Mouse (Mus musculus): ENCODE data around the gene Kcnt2.
A peak's percentile ranks its signal among the peaks of the same experiment; 100 is the strongest.

Gene Kcnt2

DNA sequence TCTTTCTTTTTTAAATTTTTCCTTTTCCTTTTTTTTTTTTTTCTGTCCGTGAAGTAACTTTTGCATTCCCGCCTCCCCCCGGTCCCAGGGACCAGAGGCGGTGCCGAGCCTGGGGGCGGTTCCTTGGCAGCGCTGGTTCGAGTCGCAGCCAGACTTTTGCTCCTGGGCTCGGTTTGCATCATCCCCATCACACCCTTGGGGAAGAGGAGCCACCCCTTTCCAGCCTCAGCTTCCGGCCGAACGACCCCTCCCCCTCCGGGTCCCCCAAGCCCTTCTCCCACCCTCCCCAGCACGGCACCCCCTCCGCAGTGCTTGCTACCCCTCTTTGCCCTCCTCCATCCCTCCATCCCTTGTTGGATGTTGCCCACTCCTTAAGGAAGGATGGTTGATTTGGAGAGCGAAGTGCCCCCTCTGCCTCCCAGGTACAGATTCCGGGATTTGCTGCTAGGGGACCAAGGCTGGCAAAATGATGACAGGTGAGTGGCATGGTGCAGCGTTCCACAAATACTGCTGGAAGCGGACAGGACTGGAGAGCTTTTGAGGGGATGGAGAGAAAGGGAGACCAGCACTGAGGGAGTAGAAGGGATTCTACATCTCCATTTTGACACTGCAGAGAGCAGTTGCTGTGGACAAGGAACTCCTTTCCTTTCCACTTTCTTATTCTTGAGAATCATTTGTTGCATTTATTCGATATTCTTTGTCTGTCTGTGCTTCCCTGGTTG lies at the start of gene Kcnt2:
Gene Kcnt2, plus strand, starts transcription at position 283 of the 722 bp plus-strand sequence.
- DNase-seq (ENCODE audit: low spot score) = peak; percentile 19

DNA sequence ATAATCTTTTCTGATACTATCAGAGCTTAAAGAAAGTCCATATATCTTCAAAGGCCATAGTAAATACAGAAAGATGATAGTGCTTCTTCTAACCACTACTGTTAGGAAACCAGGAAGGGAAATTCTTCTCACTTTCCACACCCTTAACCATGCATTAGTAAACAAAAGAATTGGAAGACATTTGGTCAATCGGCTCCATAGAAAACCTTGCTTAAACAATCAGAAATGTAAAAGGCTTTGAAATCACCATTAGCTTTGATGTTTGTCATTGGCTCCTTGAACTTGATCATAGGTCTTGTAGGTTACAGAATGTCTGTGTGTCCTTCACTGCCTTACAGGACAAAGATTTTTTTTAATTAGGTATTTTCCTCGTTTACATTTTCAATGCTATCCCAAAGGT lies 40.6 kb upstream of the Kcnt2 start:
- no peak for DNase-seq (ENCODE audit: low spot score)

DNA sequence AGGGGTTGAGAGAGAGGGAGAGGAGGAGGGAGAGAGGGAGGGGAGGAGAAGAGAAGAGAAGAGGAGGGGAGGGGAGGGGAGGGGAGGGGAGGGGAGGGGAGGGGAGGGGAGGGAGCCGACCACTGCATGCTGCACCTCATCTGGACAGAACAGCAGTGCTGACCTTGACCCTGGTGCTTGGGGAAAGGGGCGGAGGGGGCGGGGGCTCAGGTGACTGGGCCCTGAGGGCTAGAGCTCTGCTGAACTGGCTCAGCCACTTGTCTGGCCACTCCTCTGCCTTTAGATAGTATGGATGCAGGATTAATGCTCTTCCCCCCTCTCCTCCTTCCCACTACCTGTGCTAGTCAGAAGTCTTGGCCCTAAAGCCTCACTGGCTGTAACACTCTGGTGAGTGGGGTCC lies 20.7 kb upstream of the Kcnt2 start:
- DNase-seq (ENCODE audit: low spot score) = no peak

DNA sequence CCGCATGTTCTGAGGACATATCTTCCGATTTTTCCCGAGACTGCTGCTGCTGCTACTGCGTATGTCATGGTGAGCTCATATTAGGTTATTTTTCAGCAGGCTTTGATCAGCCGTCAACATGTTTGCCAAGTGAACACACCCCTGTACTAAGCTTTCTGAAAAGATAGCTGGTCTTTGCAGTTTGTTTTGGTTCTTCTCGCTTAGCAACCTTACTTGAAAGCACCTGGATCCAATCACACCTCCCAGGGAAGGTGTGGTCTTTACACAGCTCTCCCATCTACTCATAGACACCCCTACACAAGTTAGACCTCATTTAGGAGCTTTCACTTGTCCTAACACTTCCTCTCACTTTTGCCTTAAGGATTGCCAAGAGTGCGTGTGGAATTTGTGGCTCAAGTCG lies 19.3 kb upstream of the Kcnt2 start:
- no peak for DNase-seq (ENCODE audit: low spot score)

DNA sequence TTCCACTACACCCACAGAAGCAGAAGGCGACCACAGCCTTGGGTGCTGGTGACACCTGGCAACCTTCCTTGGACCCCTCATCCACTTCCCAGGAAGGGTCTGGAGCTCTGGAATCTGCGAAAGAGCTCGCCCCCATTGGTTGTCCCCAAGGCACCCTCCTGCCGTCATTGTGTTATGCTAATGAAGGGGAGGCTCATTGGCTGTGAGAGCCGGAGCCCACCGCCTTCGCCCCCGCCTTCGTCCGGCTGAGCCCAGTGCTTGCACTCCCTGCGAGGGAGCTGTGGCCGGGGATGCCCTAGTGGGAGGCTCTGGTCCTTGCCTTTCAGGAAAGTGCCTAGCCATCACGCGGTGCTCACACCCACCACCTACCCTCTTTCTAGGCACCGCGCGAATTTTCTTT lies 493 bp upstream of the Kcnt2 start:
- no peak for DNase-seq (ENCODE audit: low spot score)

DNA sequence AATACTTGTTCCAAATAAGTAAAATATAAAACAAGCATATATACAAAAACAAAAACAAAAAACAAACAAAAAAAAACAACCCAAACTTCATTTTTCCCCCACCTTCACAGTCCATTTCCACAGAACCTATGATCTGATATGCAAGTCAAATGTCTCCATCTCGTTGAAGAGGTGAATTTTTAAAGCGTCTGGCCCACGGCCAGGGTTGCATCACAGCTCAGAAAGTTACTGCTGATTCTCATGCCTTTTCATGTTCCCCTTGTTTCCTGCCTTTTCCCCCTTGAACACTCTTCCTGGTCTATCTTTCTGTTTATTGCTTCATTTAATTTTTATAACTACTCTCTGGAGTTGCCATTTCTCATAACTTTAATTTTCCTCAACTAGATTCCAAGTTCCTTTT lies 18.7 kb downstream of the Kcnt2 start:
- DNase-seq (ENCODE audit: low spot score) = no peak

DNA sequence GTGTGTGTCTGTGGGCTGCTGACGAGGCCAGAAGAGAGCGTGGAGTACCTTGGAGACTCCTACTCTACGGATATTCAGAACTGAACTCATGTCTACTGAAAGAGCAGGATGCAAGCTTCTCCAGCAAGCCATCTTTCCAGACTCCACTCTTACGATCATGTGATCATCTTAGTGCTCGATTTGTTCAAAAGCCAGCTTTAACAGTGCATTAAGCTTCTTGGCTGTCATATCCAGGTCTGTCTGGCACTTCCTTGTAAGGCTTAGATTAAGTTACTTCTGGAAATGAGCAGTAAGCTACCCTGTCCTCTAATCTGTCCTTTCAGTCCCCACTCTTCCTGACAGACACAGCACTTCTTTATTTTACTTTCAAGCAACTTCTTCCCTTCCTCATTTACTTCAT lies 20.1 kb downstream of the Kcnt2 start:
- no peak for DNase-seq (ENCODE audit: low spot score)

DNA sequence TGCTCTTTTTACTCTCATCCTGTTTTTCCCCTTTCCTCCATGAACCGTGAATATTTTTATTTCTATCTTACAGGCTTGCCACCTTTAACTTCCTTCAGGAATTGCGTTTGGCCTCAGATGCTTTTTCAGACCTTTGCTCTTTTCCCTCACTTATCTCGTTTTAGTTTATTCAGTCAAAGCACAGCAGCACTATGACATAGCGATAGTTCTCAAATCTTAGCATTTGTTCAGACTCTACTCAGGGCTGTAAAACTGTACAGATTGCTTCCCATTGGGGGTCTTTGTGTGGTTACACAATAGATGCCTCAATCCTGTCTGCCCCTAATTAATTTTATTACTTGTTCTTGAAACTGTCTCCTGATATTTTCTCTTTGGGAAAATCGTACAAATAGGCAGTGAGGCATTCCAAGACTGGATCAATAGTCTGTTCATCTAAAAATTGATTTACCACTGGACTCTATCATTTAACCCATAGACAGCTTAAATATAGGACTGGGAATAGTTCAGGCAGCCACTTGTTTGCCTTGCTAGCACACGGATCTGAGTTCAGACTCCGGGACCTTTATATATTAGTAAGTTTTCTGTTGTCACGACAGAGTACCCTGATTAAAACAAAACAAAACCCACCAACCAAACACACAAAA lies 20.8 kb downstream of the Kcnt2 start:
- DNase-seq (ENCODE audit: low spot score) = no peak

DNA sequence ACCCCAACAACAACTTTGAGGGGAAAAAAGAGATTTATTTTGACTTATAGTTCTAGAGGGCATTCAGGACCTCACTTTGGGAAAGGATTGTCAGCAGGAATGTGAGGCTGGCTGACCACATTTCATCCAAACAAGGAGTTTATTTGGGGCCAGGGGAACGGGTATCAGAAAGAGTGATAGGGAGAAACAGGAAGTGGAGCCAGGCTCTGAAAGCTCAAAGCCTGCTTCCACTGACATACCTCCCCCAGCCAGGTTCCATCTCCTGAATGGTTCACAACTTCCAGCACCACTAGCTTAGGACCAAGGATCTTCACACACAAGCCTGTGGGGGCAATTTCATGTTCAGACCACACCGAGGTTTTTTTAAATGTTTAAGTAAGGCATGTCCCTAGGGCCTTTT lies 21.3 kb downstream of the Kcnt2 start:
- DNase-seq (ENCODE audit: low spot score) = no peak

DNA sequence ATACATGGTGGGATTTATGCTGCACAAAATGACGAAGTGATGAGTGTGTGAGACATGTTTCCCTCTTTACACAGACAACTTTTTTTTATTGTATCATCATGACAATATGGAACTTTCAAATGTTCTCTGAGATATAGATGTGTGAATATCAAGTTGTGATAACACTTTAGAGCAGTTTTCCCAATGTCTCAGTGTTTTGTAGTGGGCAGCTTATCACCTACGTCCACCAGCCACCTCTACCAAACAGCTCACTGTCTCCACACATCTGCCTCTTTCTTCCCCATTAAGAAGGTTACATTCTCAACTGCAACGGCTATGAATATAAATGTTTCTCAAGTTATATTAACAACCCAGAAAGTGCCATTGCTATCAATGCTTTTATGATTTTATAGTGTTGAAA lies 27.7 kb downstream of the Kcnt2 start:
- no peak for DNase-seq (ENCODE audit: low spot score)

DNA sequence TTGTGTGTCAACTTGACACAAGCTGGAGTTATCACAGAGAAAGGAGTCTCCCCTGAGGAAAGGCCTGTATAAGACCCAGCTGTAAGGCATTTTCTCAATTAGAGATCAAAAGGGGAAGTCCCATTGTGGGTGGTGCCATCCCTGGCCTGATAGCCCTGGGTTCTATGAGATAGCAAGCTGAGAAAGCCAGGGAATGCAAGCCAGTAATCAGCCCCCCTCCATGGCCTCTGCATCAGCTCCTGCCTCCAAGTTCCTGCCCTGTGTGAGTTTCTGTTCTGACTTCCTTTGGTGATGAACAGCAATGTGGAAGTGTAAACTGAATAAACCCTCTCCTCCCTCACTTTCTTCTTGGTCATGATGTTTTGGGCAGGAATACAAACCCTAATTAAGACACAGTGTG lies 29.9 kb downstream of the Kcnt2 start:
- DNase-seq (ENCODE audit: low spot score) = no peak

DNA sequence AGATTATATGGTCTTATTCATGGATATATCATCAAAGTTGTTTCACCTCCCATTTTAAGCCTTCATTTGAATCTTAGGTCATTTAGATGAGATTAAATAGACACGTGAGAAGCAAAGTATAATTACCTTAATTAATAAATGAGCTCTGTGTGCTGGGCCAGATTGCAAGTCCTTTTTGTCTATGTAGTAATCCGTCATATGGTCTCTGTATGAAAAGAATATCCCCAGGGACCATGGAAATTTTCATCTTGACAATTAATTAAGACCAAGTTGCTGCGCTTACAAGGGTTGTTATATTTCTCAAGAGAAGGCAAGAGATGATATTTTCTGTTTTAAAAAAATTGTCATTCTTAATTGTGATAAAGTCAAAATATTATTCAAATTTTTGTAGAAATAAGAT lies 47.2 kb downstream of the Kcnt2 start:
- DNase-seq (ENCODE audit: low spot score) = no peak

DNA sequence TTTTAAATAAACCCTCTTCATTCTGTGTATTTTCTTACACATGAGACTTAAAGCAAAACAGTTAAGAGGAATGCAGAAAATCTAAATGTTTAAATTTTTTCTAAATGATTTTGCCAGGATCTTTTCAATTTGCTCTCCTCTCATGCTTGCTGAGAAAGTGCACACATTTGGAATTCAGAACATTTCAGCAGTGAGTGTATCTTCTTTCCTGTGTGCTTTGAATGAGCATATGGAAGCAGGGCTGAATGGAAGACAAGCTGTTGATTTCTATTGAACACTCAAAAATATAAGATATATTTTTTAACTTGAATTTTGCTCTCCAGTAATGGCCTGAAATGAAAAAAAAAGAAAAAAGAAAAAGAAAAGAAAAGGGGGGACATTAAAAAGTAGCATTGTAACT lies 49.5 kb downstream of the Kcnt2 start:
- no peak for DNase-seq (ENCODE audit: low spot score)

DNA sequence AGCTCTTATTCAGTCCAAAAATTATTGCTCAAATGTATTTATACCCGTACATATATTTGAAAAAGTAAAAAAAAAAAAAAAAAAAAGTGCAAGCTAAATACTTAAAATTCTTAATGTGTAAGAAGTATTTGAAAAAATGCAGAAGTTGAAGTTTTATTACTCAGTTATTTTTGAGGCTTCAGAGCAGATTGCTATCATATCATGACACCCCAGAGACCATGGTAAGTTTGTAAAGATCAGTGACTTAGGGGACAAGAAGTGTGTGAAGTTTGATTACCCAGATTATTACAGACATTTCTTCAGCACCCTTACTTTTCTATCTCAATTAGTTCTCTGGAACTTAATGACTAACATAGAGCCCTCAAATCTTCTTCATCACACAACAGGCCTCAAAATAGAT lies 58.3 kb downstream of the Kcnt2 start:
- DNase-seq (ENCODE audit: low spot score) = no peak

DNA sequence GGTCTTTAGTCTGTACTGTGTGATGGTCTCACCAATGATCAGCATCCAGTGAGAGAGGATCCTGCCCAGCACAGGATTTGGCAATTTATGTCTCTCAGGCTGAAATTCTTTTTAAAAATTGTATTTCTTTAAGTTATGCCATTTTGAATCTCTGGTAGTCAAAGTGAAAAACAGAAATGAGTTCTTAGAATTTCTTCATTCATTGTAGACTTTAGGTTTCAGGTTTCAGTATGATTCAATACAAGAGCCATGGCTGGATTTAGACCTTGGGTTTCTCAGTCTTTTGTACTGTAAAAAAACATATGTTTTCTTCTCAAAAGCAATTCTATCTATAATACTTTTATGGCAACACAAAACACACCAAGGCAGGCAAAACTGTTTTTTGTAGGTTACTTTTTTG lies 59.4 kb downstream of the Kcnt2 start:
- DNase-seq (ENCODE audit: low spot score) = no peak

DNA sequence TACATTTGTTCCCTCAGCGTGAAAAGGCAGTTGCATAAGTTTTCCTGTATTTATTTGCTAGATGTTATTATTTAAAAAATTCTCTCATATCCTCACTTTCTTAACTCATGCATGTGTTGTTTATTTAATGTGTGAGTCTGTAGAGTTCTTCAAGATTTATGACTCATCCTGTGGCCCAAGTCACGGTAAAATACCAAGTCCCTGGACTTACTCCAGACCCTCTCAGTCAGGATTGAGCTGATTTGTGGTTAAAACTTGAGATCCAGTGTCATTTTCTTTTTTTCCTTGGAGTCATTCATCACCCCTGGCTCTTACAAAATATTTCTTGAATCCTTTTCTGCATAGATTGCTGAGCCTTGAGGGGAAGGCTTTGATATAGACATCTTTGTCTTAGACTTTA lies 60.4 kb downstream of the Kcnt2 start:
- DNase-seq (ENCODE audit: low spot score) = no peak

DNA sequence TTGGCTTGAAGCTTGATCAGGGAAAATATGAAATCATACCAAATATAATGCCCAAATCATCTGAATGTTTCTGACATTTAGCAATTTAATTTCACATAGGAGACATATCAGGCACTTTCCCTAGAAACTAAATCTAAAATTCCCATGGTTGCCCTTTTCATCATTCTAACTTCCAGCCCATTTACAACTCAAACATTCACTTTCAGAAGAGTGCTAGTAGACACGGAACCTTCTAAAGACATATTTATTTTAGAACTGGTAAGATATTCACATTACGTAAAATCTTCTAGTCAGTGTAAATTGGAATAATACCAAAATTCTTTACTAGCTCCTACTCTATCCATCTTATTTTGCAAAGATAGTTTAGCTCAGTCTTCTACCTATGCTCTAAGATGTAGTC lies 64.8 kb downstream of the Kcnt2 start:
- no peak for DNase-seq (ENCODE audit: low spot score)

DNA sequence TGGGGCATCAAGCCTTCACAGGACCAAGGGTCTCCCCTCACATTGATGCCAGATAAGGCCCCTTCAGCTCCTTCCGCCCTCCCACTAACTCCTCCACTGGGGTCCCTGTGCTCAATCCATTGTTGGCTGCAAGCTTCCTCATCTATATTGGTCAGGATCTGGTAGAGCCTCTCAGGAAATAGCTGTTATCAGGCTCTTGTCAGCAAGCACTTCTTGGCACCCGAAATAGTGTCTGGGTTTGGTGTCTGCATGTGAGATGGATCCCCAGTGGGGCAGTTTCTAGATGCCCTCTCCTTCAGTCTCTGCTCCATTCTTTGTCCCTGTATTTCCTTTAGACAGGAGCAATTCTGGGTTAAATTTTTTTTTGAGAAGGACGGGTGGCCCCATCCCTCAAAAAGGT lies 79.1 kb downstream of the Kcnt2 start:
- no peak for DNase-seq (ENCODE audit: low spot score)

DNA sequence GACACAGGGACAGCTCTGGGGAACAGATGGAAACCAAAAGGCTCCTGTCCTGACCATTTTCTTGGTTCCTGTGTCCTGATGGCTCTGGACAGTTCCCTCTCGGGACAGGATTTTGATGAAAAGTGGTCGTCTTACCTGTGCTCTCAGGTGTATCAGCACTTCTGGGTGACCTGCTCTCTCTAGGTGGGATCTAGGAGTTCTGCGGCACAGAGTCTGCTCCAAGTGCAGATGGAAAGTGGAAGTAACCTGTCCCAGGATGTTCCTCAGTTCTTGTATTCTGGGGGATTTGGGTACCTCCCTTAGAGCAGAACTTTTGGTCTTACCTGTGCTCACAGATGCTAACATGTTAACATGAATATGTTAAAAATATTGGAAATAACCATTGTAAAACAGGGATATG lies 80.8 kb downstream of the Kcnt2 start:
- DNase-seq (ENCODE audit: low spot score) = no peak

DNA sequence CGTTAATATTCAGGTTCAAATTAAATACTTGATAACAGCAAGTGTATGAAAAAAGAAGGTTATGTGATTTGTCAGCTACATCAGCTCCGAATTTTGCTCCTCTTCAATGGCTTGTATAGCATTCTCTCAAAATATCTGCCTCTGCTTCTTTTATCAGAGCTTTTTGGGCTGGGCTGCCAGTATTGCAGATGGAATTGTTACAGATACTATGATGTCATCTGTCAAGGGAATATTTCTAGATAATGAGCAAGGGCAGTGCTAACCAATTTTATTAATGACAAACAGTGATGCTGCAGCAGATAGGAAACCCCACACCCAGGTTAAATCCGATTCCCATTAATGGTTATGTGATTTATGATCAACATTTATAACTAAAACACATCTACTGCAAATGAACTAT lies 87.7 kb downstream of the Kcnt2 start:
- DNase-seq (ENCODE audit: low spot score) = no peak

DNA sequence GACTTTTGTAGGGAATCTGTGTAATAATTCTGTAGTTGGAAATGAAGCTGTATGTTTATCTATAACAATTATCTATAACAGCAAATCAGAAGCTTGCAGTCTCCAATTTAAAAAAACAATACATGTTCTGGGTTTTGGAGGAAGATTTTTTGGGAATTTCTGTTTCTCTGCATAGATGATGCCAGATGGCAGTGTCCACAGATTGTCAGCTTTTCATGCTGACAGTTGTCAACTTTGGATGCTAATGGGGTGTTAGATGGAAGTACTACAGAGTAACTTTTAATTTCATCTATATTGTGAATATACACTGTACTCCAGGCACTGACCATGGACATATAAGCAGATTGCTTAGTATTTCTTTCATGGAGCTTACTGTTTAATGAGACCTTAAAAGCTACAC lies 92.5 kb downstream of the Kcnt2 start:
- no peak for DNase-seq (ENCODE audit: low spot score)

DNA sequence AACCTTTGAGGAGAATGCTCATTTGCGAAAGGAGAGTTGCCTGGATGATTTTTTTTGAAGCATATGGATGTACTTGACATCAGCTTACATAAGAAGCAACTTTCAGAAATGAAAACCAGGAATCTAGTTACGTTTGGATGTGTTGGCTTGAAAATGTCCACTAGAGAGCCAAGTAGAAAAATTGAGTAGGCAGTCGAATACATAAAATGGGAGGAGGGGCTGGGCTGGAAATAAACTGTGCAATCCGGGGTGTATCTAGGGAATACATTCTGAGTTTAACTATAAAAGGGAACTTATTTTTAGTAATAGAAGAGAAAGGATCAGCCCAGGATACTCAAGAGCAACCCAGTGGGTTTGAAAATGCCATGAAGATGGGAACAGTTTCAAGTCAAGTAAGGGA lies 93.4 kb downstream of the Kcnt2 start:
- DNase-seq (ENCODE audit: low spot score) = no peak

DNA sequence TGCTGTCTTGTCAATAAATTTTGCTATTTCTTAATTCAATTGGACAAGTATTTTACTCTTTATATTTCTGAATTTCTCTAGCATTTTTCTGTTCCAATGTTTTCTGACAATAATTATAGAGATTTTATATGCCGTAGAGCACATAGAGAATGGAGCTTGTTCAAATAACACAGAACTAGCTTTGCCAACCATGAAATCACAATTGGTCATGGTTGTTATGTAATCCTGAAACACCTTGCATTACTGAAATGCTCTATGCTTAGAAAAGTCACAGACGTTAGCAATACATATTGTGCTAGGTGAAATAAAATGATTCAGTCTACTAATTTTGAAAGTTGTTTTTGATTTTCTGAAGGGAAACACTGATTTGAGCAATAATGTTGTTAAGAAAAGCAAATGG lies 118.8 kb downstream of the Kcnt2 start:
- no peak for DNase-seq (ENCODE audit: low spot score)

DNA sequence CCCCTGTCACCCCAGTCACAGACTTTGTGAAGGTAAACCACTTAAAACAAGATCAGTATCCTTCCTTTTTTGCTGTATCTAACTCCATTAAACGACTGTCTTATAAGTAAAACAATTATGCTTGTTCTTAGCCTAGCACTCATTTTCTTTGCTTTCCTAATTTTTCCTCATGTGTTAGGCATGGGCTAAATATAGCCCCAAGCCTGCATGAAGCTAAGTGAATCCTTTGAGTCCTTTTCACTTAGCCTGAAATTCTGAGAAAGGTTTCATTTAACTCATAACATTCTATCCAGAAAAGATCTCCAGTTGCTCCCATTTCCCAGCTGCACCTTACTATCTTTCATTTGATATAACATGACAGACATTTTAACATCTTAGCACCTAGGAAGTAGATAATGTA lies 127.6 kb downstream of the Kcnt2 start:
- no peak for DNase-seq (ENCODE audit: low spot score)

Data from lung, postnatal 25 days (tissue).